Mouse (Mus musculus) embryonic facial prominence, embryonic 11.5 days (tissue): ENCODE measurements around the gene Casd1. TPM values are rescaled to one million over a fixed set of nuclear protein-coding genes. Genes with fewer than 3 reads are reported as not detected.

ENCODE experiments used
- ATAC-seq: fragments of 200-750 bp; cut with Nextera tagmentation; replicated peaks from 2 replicates; pipeline ENCODE4 v1.8.0; 2017; ENCODE audit warnings: low read depth; ENCODE audit not compliant: insufficient number of reproducible peaks, low FRiP score, low TSS enrichment
- DNase-seq: peaks from one replicate; pipeline ENCODE4 v3.0.0-alpha.2; 2015; ENCODE audit warnings: low spot score
- H3K27ac ChIP-seq: fragments of 300-500 bp; sonication (generic); replicated peaks from 2 replicates; pipeline ENCODE4 v1.5.1; 2014; ENCODE audit warnings: mild to moderate bottlenecking, low read depth, low read length, control low read depth
- H3K27me3 ChIP-seq: fragments of 300-500 bp; sonication (generic); 2 replicates; pipeline ENCODE4 v1.6.1; 2014; ENCODE audit warnings: mild to moderate bottlenecking, low read length, moderate library complexity, mixed read lengths; ENCODE audit not compliant: control insufficient read depth, insufficient read depth
- H3K36me3 ChIP-seq: fragments of 300-500 bp; sonication (generic); replicated peaks from 2 replicates; pipeline ENCODE4 v1.6.1; 2014; ENCODE audit warnings: low read depth, mild to moderate bottlenecking, low read length, moderate library complexity, mixed read lengths; ENCODE audit not compliant: control insufficient read depth, insufficient read depth
- H3K4me1 ChIP-seq: fragments of 300-500 bp; sonication (generic); 2 replicates; pipeline ENCODE4 v1.6.1; 2014; ENCODE audit warnings: low read length, mixed read lengths; ENCODE audit not compliant: control insufficient read depth, insufficient read depth
- H3K4me2 ChIP-seq: fragments of 300-500 bp; sonication (generic); 2 replicates; pipeline ENCODE4 v1.6.1; 2014; ENCODE audit warnings: low read depth, mild to moderate bottlenecking, control low read depth, low read length, moderate library complexity
- H3K4me3 ChIP-seq: fragments of 300-500 bp; sonication (generic); 2 replicates; pipeline ENCODE4 v1.5.1; 2014; ENCODE audit warnings: low read depth, low read length, control low read depth
- H3K9ac ChIP-seq: fragments of 300-500 bp; sonication (generic); replicated peaks from 2 replicates; pipeline ENCODE4 v1.6.1; 2014; ENCODE audit warnings: mild to moderate bottlenecking, control low read depth, low read length
- H3K9me3 ChIP-seq: fragments of 300-500 bp; sonication (generic); replicated peaks from 2 replicates; pipeline ENCODE4 v1.6.1; 2016; ENCODE audit warnings: mild to moderate bottlenecking, low read length, inconsistent platforms, mixed read lengths; ENCODE audit not compliant: control insufficient read depth
- WGBS: fragments of 180-500 bp; shearing (Covaris S2); extraction: QIAGEN DNeasy Blood & Tissue Kit; methylation state at CpG from one replicate; pipeline ENCODE4 v1.1.7; 2014; 5-methylcytosine and 5-hydroxymethylcytosine counted together
- polyA plus RNA-seq: library from polyadenylated mRNA; unstranded; fragments of >200 nt; fragmentation: Nextera tagmentation; extraction: Ambion mirVana; gene quantifications from 2 replicates; pipeline ENCODE4 v1.2.1, GENCODE M21; 2014

Gene Casd1
- polyA plus RNA-seq, 1 experiment from 2014 or later: 61.6 TPM

GRCm38 (mm10) chr6:4655466-4655865, 54.8 kb downstream of the Casd1 start:
- no peak for DNase-seq
- H3K9ac ChIP-seq: no peak overlapping the region
- H3K27ac ChIP-seq: no peak overlapping the region
- no peak overlapping the region for H3K4me3 ChIP-seq
- no peaks in the 10 kb centered on the region for H3K4me1 ChIP-seq
- H3K4me2 ChIP-seq: no peak overlapping the region
- no peaks in the 10 kb centered on the region for H3K9me3 ChIP-seq
- no peaks in the 10 kb centered on the region for H3K36me3 ChIP-seq
- 84% methylated on average over 5 of the region's 5 CpGs for WGBS
- ATAC-seq: no peak
- no peaks in the 10 kb centered on the region for H3K27me3 ChIP-seq

DNA sequence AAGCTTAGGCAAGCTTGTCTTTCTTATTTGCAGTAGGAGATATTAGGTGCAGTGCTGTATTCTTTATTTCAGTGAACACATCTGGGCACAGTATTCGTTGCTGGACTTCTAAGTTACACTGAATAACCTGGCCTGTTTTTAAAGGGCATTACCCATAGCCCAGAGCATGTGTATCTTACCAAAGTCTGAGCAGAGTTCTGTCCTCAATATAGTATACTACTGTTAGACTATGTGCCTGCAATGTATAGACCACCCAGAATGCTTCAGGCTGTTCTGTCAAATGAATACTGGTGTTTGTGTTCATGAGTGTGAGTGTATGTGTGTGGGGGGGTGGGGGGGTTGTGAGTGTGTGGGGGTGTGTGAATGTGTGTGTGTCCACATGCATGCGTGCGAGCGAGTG, 55.3 kb downstream of the Casd1 start:
- no peak for DNase-seq
- Histone ChIP-seq H3K4me1 (no peaks in the 10 kb centered on the region), H3K9ac (no peak overlapping the region), H3K9me3 (no peaks in the 10 kb centered on the region), H3K36me3 (no peaks in the 10 kb centered on the region), H3K4me2 (no peak overlapping the region), H3K4me3 (no peak overlapping the region), H3K27ac (no peak overlapping the region), H3K27me3 (no peaks in the 10 kb centered on the region)
- no peak for ATAC-seq
- 94% methylated on average over 4 of the region's 4 CpGs for WGBS

DNA sequence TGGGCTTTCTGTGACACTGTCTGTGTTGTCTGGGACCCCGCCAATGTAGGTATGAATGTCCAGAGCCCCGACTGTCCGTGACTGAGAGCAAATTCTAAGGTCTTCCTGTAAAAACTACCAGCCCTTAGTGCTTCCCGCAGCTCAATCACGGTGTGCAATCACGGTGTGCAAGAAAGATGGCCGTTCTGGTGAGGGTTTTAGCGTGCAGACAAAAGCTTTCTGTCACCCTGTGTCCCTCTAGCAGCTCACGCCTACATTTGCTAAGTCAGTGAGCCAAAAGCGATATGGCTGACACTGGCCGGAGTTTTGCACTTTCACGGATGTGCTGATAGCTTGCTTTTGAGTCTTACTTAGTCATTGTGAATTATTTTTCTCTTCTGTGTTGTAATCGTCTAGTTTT, 58.2 kb downstream of the Casd1 start:
- WGBS: 84% methylated on average over 13 of the region's 13 CpGs
- Histone ChIP-seq H3K36me3 (no peaks in the 10 kb centered on the region), H3K4me2 (no peak overlapping the region), H3K9ac (no peak overlapping the region), H3K4me1 (no peaks in the 10 kb centered on the region), H3K9me3 (no peaks in the 10 kb centered on the region), H3K27me3 (no peaks in the 10 kb centered on the region), H3K27ac (no peak overlapping the region), H3K4me3 (no peak overlapping the region)
- DNase-seq (no peak), ATAC-seq (no peak)

- no peak for DNase-seq
- H3K4me2 ChIP-seq: no peak overlapping the region
- H3K27ac ChIP-seq: no peak overlapping the region
- H3K4me3 ChIP-seq: no peak overlapping the region
- no peaks in the 10 kb centered on the region for H3K4me1 ChIP-seq
- no peaks in the 10 kb centered on the region for H3K27me3 ChIP-seq
- no peak overlapping the region for H3K9ac ChIP-seq
- no peak for ATAC-seq
- H3K9me3 ChIP-seq: no peaks in the 10 kb centered on the region
- H3K36me3 ChIP-seq: no peaks in the 10 kb centered on the region
- 71% methylated on average over 2 of the region's 2 CpGs for WGBS
These were observed 62.9 kb downstream of the Casd1 start for GRCm38 (mm10) chr6:4663516-4663915.

GRCm38 (mm10) chr6:4664313-4664712, 63.7 kb downstream of the Casd1 start:
- WGBS: 76% methylated on average over 2 of the region's 2 CpGs
- H3K9ac ChIP-seq: no peak overlapping the region
- no peak for ATAC-seq

DNA sequence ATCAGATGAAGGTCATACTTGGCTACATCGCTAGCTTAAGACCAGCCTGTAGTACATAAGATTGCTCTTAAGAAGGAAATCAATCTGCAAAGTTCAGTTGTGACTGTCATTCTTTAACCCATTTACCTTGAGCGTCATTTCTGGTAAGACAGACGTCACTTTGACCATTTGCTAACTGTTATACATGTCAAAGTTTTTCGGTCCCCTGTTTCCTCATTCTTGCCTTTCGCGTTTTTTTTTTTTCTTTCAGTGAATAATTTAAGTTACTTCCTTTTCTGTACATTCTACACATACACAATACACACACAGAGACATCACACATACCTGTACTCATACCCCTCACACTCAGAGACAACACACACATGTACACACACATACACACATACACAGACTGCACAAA, 64.5 kb downstream of the Casd1 start:
- no peak overlapping the region for H3K4me2 ChIP-seq
- no peaks in the 10 kb centered on the region for H3K4me1 ChIP-seq
- no peak overlapping the region for H3K4me3 ChIP-seq
- WGBS: 91% methylated on average over 6 of the region's 6 CpGs
- no peak for ATAC-seq
- H3K9ac ChIP-seq: no peak overlapping the region
- H3K9me3 ChIP-seq: no peaks in the 10 kb centered on the region
- H3K27ac ChIP-seq: no peak overlapping the region
- H3K27me3 ChIP-seq: no peaks in the 10 kb centered on the region
- no peaks in the 10 kb centered on the region for H3K36me3 ChIP-seq
- DNase-seq: no peak

More at GRCm38 (mm10) chr6:4664313-4664712, 63.7 kb downstream of the Casd1 start:
- no peaks in the 10 kb centered on the region for H3K9me3 ChIP-seq
- H3K4me3 ChIP-seq: no peak overlapping the region
- H3K36me3 ChIP-seq: no peaks in the 10 kb centered on the region
- H3K4me2 ChIP-seq: no peak overlapping the region
- H3K4me1 ChIP-seq: no peaks in the 10 kb centered on the region
- no peaks in the 10 kb centered on the region for H3K27me3 ChIP-seq
- no peak overlapping the region for H3K27ac ChIP-seq
- no peak for DNase-seq

DNA sequence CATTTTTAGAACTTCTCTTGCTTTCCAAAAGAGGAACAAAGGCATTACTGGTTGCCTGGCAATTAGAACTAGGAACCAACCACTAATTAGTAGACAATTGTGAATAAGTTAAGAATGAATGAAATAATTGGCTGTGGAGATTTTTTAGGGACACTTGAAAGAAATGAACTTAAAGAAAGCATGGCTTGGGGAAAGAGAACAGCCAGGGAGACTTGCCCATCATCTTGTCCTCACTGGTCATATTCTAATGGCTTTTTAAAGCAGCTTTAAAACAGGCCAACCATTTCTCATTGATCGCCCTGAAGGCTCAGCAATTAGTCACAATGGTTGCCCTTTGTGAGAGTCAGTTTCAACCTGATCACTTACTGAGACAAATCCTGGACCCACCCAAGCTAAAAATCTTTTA, 76.7 kb downstream of the Casd1 start:
- no peaks in the 10 kb centered on the region for H3K36me3 ChIP-seq
- H3K27me3 ChIP-seq: no peaks in the 10 kb centered on the region
- no peak overlapping the region for H3K9ac ChIP-seq
- H3K4me3 ChIP-seq: no peak overlapping the region
- no peak for ATAC-seq
- no peak overlapping the region for H3K27ac ChIP-seq
- DNase-seq: no peak
- no peaks in the 10 kb centered on the region for H3K4me1 ChIP-seq
- 48% methylated on average over 1 of the region's 1 CpGs for WGBS
- no peak overlapping the region for H3K4me2 ChIP-seq
- H3K9me3 ChIP-seq: no peaks in the 10 kb centered on the region

DNA sequence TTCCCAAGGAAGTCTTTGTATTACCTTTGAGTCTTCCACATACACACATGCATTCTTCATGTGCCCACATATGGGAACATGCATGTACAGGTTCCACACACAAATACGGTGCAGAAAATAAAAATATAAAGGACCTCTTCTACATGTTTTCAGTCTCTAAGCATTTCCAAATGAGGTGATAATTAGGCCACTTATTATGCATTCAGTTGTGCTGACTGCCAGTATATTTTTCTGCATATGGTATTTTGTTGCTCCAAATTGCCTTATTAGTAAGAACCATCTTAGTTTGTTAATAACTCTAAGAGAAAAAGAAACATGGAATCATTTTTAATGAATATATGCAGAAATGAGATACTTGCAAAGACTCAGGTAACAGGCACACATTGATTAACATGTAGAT, 79.3 kb downstream of the Casd1 start:
- WGBS: 94% methylated on average over 1 of the region's 1 CpGs
- Histone ChIP-seq H3K27me3 (no peaks in the 10 kb centered on the region), H3K9ac (no peak overlapping the region), H3K4me3 (no peak overlapping the region), H3K4me1 (no peaks in the 10 kb centered on the region), H3K36me3 (no peaks in the 10 kb centered on the region), H3K9me3 (no peaks in the 10 kb centered on the region), H3K4me2 (no peak overlapping the region), H3K27ac (no peak overlapping the region)
- ATAC-seq (no peak), DNase-seq (no peak)
